Mouse (Mus musculus) heart, postnatal 0 days (tissue): Measurements from ENCODE around the gene Gm20458. TPM values are rescaled to one million over a fixed set of nuclear protein-coding genes. Genes with fewer than 3 reads are reported as not detected.

Source experiments
- ATAC-seq: fragments of 200-750 bp; cut with Nextera tagmentation; 2 replicates; pipeline ENCODE4 v1.8.0; 2017; ENCODE audit warnings: low read depth, moderate number of reproducible peaks, moderate library complexity; ENCODE audit not compliant: insufficient read depth
- DNase-seq: peaks from one replicate; pipeline ENCODE4 v3.0.0-alpha.2; 2016; ENCODE audit warnings: low spot score
- H3K27ac ChIP-seq: fragments of 300-500 bp; sonication (generic); 2 replicates; pipeline ENCODE4 v1.5.1; 2014; ENCODE audit warnings: low read depth, mild to moderate bottlenecking
- H3K27me3 ChIP-seq: fragments of 300-500 bp; sonication (generic); 2 replicates; pipeline ENCODE4 v1.6.1; 2014; ENCODE audit warnings: low read length, mixed read lengths; ENCODE audit not compliant: control insufficient read depth, insufficient read depth
- H3K36me3 ChIP-seq: fragments of 300-500 bp; sonication (generic); replicated peaks from 2 replicates; pipeline ENCODE4 v1.6.1; 2014; ENCODE audit warnings: low read length, mixed read lengths; ENCODE audit not compliant: control insufficient read depth, insufficient read depth
- H3K4me1 ChIP-seq: fragments of 300-500 bp; sonication (generic); 2 replicates; pipeline ENCODE4 v1.6.1; 2014; ENCODE audit warnings: antibody characterized with exemption; ENCODE audit not compliant: control insufficient read depth, insufficient read depth
- H3K4me2 ChIP-seq: fragments of 300-500 bp; sonication (generic); 2 replicates; pipeline ENCODE4 v1.6.1; 2014; ENCODE audit warnings: low read depth, mild to moderate bottlenecking, low read length, moderate library complexity
- H3K4me3 ChIP-seq: fragments of 300-500 bp; sonication (generic); 2 replicates; pipeline ENCODE4 v1.5.1; 2014; ENCODE audit warnings: low read depth, low read length
- H3K9ac ChIP-seq: fragments of 300-500 bp; sonication (generic); replicated peaks from 2 replicates; pipeline ENCODE4 v1.6.1; 2014; ENCODE audit warnings: low read depth, low read length, mixed read lengths
- H3K9me3 ChIP-seq: fragments of 300-500 bp; sonication (generic); replicated peaks from 2 replicates; pipeline ENCODE4 v1.6.1; 2016; ENCODE audit warnings: low read length; ENCODE audit not compliant: control insufficient read depth
- CTCF ChIP-seq: IDR thresholded peaks from 2 replicates; pipeline ENCODE4 v1.5.1; 2016; ENCODE audit warnings: antibody characterized with exemption, control low read depth, low read depth
- EP300 ChIP-seq: IDR thresholded peaks from 2 replicates; pipeline ENCODE4 v1.6.1; 2016; ENCODE audit warnings: antibody characterized with exemption, low read depth
- WGBS: fragments of 180-500 bp; shearing (Covaris S2); extraction: QIAGEN DNeasy Blood & Tissue Kit; methylation state at CpG from one replicate; pipeline ENCODE4 v1.1.7; 2014; 5-methylcytosine and 5-hydroxymethylcytosine counted together
- polyA plus RNA-seq: library from polyadenylated mRNA; unstranded; fragments of >200 nt; fragmentation: Nextera tagmentation; extraction: Ambion mirVana; gene quantifications from 2 replicates; pipeline ENCODE4 v1.2.1, GENCODE M21; 2015
- total RNA-seq: library from RNA; depleted of rRNA; stranded (reverse); fragments of >200 nt; gene quantifications from 2 replicates; pipeline ENCODE4 v1.2.3, GENCODE M21; 2014; ENCODE audit warnings: low replicate concordance

Gm20458 gene
- total and polyA plus RNA-seq, 2 experiments from 2014 or later: 15.5 to 34.3 TPM

GRCm38 (mm10) chr2:164430697-164431096 is 30.1 kb upstream of the Gm20458 start:
- WGBS: 28% methylated on average over 7 of the region's 7 CpGs
- DNase-seq (no peak), ATAC-seq (no peak)
- Histone ChIP-seq H3K9me3 (no peaks in the 10 kb centered on the region), H3K36me3 (peaks cover 26% of the 10 kb centered on the region), H3K4me2 (no peak overlapping the region), H3K4me3 (no peak overlapping the region), H3K4me1 (peaks cover 17% of the 10 kb centered on the region), H3K27ac (no peak overlapping the region), H3K9ac (no peak overlapping the region), H3K27me3 (peaks cover 10% of the 10 kb centered on the region; the same call in 1 of the 2 replicates)
- TF ChIP-seq CTCF (no peak), EP300 (no peak)

GRCm38 (mm10) chr2:164431676-164432465 is 28.9 kb upstream of the Gm20458 start:
- no peak overlapping the region for H3K27ac ChIP-seq
- peaks cover 26% of the 10 kb centered on the region for H3K36me3 ChIP-seq
- no peak overlapping the region for H3K4me3 ChIP-seq
- no peak overlapping the region for H3K9ac ChIP-seq
- TF ChIP-seq CTCF (no peak), EP300 (no peak)
- ATAC-seq: no peak
- H3K4me2 ChIP-seq: no peak overlapping the region
- 75% methylated on average over 9 of the region's 9 CpGs for WGBS
- H3K4me1 ChIP-seq: peaks cover 26% of the 10 kb centered on the region
- H3K27me3 ChIP-seq: peaks cover 10% of the 10 kb centered on the region; the same call in 1 of the 2 replicates
- no peak for DNase-seq
- H3K9me3 ChIP-seq: no peaks in the 10 kb centered on the region

- Histone ChIP-seq H3K36me3 (peaks cover 18% of the 10 kb centered on the region), H3K27me3 (peaks cover 10% of the 10 kb centered on the region; the same call in 1 of the 2 replicates), H3K4me1 (peaks cover 29% of the 10 kb centered on the region), H3K9me3 (no peaks in the 10 kb centered on the region), H3K4me3 (no peak overlapping the region), H3K9ac (no peak overlapping the region; the same call in 1 of the 2 replicates), H3K4me2 (peak overlapping the region; percentile 14; the same call in 1 of the 2 replicates), H3K27ac (peak overlapping the region; percentile 47)
- ATAC-seq (peak; percentile 59; the same call in 1 of the 2 replicates), DNase-seq (peak; percentile 52)
- WGBS: 22% methylated on average over 22 of the region's 22 CpGs
- TF ChIP-seq CTCF: no peak
- no peak for TF ChIP-seq EP300
These were observed 28.1 kb upstream of the Gm20458 start for GRCm38 (mm10) chr2:164432541-164433191.

- peaks cover 31% of the 10 kb centered on the region for H3K4me1 ChIP-seq
- no peak for TF ChIP-seq EP300
- no peak for TF ChIP-seq CTCF
- peak overlapping the region; percentile 14; the same call in 1 of the 2 replicates for H3K4me2 ChIP-seq
- H3K36me3 ChIP-seq: peaks cover 11% of the 10 kb centered on the region
- 83% methylated on average over 9 of the region's 9 CpGs for WGBS
- peak overlapping the region; percentile 47; the same call in 1 of the 2 replicates for H3K27ac ChIP-seq
- H3K9ac ChIP-seq: no peak overlapping the region
- ATAC-seq (no peak), DNase-seq (no peak)
- H3K27me3 ChIP-seq: peaks cover 10% of the 10 kb centered on the region; the same call in 1 of the 2 replicates
- no peak overlapping the region for H3K4me3 ChIP-seq
- no peaks in the 10 kb centered on the region for H3K9me3 ChIP-seq
These were observed 27.4 kb upstream of the Gm20458 start for GRCm38 (mm10) chr2:164433278-164433895.

- TF ChIP-seq CTCF: no peak
- no peak for TF ChIP-seq EP300
- Histone ChIP-seq H3K36me3 (no peaks in the 10 kb centered on the region), H3K4me3 (no peak overlapping the region), H3K27me3 (peaks cover 6% of the 10 kb centered on the region; the same call in 1 of the 2 replicates), H3K9me3 (no peaks in the 10 kb centered on the region), H3K9ac (no peak overlapping the region), H3K4me1 (peaks cover 42% of the 10 kb centered on the region), H3K4me2 (no peak overlapping the region), H3K27ac (no peak overlapping the region)
- DNase-seq (no peak), ATAC-seq (no peak)
- 75% methylated on average over 3 of the region's 3 CpGs for WGBS
These were observed 26.1 kb upstream of the Gm20458 start for GRCm38 (mm10) chr2:164434681-164435080.
